Mouse (Mus musculus) heart, embryonic 11.5 days (tissue): ENCODE data around the gene Fadd. TPM values are rescaled to one million over a fixed set of nuclear protein-coding genes. Genes with fewer than 3 reads are reported as not detected.
A peak's percentile ranks its signal among the peaks of the same experiment; 100 is the strongest.

Source experiments
- ATAC-seq: fragments of 200-750 bp; cut with Nextera tagmentation; replicated peaks from 2 replicates; pipeline ENCODE4 v1.8.0; 2017; ENCODE audit warnings: moderate library complexity; ENCODE audit not compliant: insufficient number of reproducible peaks, low FRiP score, low TSS enrichment
- H3K27ac ChIP-seq: fragments of 300-500 bp; sonication (generic); 2 replicates; pipeline ENCODE4 v1.5.1; 2014; ENCODE audit warnings: mild to moderate bottlenecking, low read depth, low read length
- H3K27me3 ChIP-seq: fragments of 300-500 bp; sonication (generic); 2 replicates; pipeline ENCODE4 v1.6.1; 2014; ENCODE audit warnings: mild to moderate bottlenecking, low read length, mixed read lengths; ENCODE audit not compliant: control insufficient read depth, insufficient read depth
- H3K36me3 ChIP-seq: fragments of 300-500 bp; sonication (generic); 2 replicates; pipeline ENCODE4 v1.6.1; 2014; ENCODE audit warnings: mild to moderate bottlenecking, low read length, moderate library complexity, mixed read lengths; ENCODE audit not compliant: control insufficient read depth, insufficient read depth
- H3K4me1 ChIP-seq: fragments of 300-500 bp; sonication (generic); 2 replicates; pipeline ENCODE4 v1.6.1; 2014; ENCODE audit warnings: low read length; ENCODE audit not compliant: control insufficient read depth, insufficient read depth
- H3K4me2 ChIP-seq: fragments of 300-500 bp; sonication (generic); 2 replicates; pipeline ENCODE4 v1.6.1; 2014; ENCODE audit warnings: mild to moderate bottlenecking, moderate library complexity
- H3K4me3 ChIP-seq: fragments of 300-500 bp; sonication (generic); 2 replicates; pipeline ENCODE4 v1.5.1; 2014; ENCODE audit warnings: low read depth, low read length
- H3K9ac ChIP-seq: fragments of 300-500 bp; sonication (generic); 2 replicates; pipeline ENCODE4 v1.6.1; 2014; ENCODE audit warnings: mild to moderate bottlenecking, low read depth, low read length, moderate library complexity
- H3K9me3 ChIP-seq: fragments of 300-500 bp; sonication (generic); replicated peaks from 2 replicates; pipeline ENCODE4 v1.6.1; 2016; ENCODE audit warnings: low read length; ENCODE audit not compliant: control insufficient read depth
- WGBS: fragments of 180-500 bp; shearing (Covaris S2); extraction: QIAGEN DNeasy Blood & Tissue Kit; methylation state at CpG from one replicate; pipeline ENCODE4 v1.1.7; 2014; ENCODE audit not compliant: insufficient replicate concordance; 5-methylcytosine and 5-hydroxymethylcytosine counted together
- polyA plus RNA-seq: library from polyadenylated mRNA; unstranded; fragments of >200 nt; fragmentation: Nextera tagmentation; extraction: Ambion mirVana; gene quantifications from 2 replicates; pipeline ENCODE4 v1.2.1, GENCODE M21; 2014

Fadd gene
- polyA plus RNA-seq, 1 experiment from 2014 or later: 12.0 TPM

DNA sequence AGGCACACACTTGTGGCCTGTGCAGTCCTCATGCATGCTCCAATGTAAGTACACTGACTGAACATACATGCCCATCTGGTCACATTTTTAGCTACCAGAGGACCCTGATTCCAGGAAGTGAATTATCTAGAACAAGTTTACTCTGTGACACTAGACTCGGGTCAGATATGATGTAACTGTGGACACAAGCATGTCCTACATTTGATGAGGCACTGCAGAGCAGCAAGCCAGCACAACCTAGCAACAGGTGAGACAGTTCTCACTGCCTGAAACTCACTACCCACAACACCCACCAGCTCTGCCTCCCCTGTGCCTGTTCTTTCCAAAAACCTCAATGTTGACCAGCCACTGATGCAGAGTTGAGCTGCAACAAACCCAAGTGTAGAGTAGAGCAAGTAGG, 31.5 kb downstream of the Fadd start:
- no peak for ATAC-seq
- no peak overlapping the region for H3K4me2 ChIP-seq

GRCm38 (mm10) chr7:144549904-144550566, 32.2 kb downstream of the Fadd start:
- Histone ChIP-seq H3K27me3 (no peaks in the 10 kb centered on the region), H3K4me2 (no peak overlapping the region), H3K4me3 (no peak overlapping the region), H3K4me1 (peaks cover 25% of the 10 kb centered on the region), H3K9me3 (no peaks in the 10 kb centered on the region), H3K27ac (no peak overlapping the region), H3K36me3 (peaks cover 18% of the 10 kb centered on the region), H3K9ac (no peak overlapping the region)
- ATAC-seq: no peak
- WGBS: 98% methylated on average over 2 of the region's 2 CpGs

More for the DNA sequence above, 31.5 kb downstream of the Fadd start:
- H3K4me3 ChIP-seq: no peak overlapping the region
- peaks cover 18% of the 10 kb centered on the region for H3K36me3 ChIP-seq
- H3K9ac ChIP-seq: no peak overlapping the region
- H3K4me1 ChIP-seq: peaks cover 21% of the 10 kb centered on the region
- H3K9me3 ChIP-seq: no peaks in the 10 kb centered on the region
- H3K27ac ChIP-seq: no peak overlapping the region
- WGBS: 48% methylated on average over 1 of the region's 1 CpGs
- H3K27me3 ChIP-seq: no peaks in the 10 kb centered on the region

DNA sequence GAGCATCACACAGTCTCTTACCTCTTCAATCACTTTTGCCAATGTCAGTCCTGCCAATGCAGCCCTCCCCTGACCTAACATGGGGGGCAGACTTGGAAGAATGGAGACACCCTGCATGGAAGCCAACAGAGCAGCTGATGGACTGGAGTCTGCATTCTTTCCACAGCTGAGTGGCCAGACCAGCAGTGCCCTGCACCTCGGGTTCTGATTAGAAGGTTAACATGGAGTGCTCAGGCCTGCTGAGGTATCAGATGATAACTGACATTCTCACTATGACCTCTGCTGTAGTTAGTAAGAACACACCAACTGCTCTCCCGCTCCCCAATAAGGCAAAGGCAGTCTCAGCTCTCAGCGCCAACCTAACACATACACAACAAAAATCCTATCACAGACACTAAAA, 37.0 kb downstream of the Fadd start:
- H3K9me3 ChIP-seq: no peaks in the 10 kb centered on the region
- H3K27me3 ChIP-seq: no peaks in the 10 kb centered on the region
- no peak overlapping the region for H3K9ac ChIP-seq
- WGBS: 51% methylated on average over 3 of the region's 3 CpGs
- H3K4me1 ChIP-seq: peaks cover 4% of the 10 kb centered on the region; the same call in 1 of the 2 replicates
- H3K27ac ChIP-seq: peak overlapping the region; percentile 82
- ATAC-seq: 0 out of 2 replicates have a peak, but pooled peaks have one; percentile 31
- H3K36me3 ChIP-seq: peaks cover 11% of the 10 kb centered on the region
- no peak overlapping the region for H3K4me2 ChIP-seq
- H3K4me3 ChIP-seq: no peak overlapping the region

- Histone ChIP-seq H3K9me3 (no peaks in the 10 kb centered on the region), H3K4me2 (no peak overlapping the region), H3K27me3 (no peaks in the 10 kb centered on the region), H3K4me3 (no peak overlapping the region), H3K9ac (no peak overlapping the region), H3K36me3 (no peaks in the 10 kb centered on the region), H3K27ac (no peak overlapping the region), H3K4me1 (peaks cover 29% of the 10 kb centered on the region)
- WGBS: 80% methylated on average over 5 of the region's 5 CpGs
- ATAC-seq: no peak
Observed at GRCm38 (mm10) chr7:144541351-144541750, 40.9 kb downstream of the Fadd start.

GRCm38 (mm10) chr7:144539146-144539545, 43.1 kb downstream of the Fadd start:
- Histone ChIP-seq H3K9ac (no peak overlapping the region), H3K36me3 (no peaks in the 10 kb centered on the region), H3K4me1 (peaks cover 25% of the 10 kb centered on the region), H3K27ac (peak overlapping the region; percentile 4), H3K4me3 (no peak overlapping the region), H3K9me3 (no peaks in the 10 kb centered on the region), H3K27me3 (no peaks in the 10 kb centered on the region), H3K4me2 (no peak overlapping the region)
- 42% methylated on average over 2 of the region's 2 CpGs for WGBS
- peak; percentile 78; the same call in 1 of the 2 replicates for ATAC-seq

- ATAC-seq: no peak
- no peak overlapping the region for H3K27ac ChIP-seq
- H3K4me2 ChIP-seq: no peak overlapping the region
Observed at GRCm38 (mm10) chr7:144538030-144538644, 44.1 kb downstream of the Fadd start.

GRCm38 (mm10) chr7:144536367-144536766, 45.9 kb downstream of the Fadd start:
- no peak overlapping the region for H3K4me2 ChIP-seq
- WGBS: 78% methylated on average over 3 of the region's 3 CpGs
- peaks cover 32% of the 10 kb centered on the region for H3K4me1 ChIP-seq
- no peaks in the 10 kb centered on the region for H3K27me3 ChIP-seq
- H3K36me3 ChIP-seq: no peaks in the 10 kb centered on the region
- ATAC-seq: no peak
- H3K27ac ChIP-seq: no peak overlapping the region
- no peaks in the 10 kb centered on the region for H3K9me3 ChIP-seq
- H3K4me3 ChIP-seq: no peak overlapping the region
- no peak overlapping the region for H3K9ac ChIP-seq

More at GRCm38 (mm10) chr7:144538030-144538644, 44.1 kb downstream of the Fadd start:
- WGBS: 89% methylated on average over 4 of the region's 4 CpGs
- no peaks in the 10 kb centered on the region for H3K27me3 ChIP-seq
- H3K4me3 ChIP-seq: no peak overlapping the region
- no peaks in the 10 kb centered on the region for H3K36me3 ChIP-seq
- peaks cover 25% of the 10 kb centered on the region for H3K4me1 ChIP-seq
- no peak overlapping the region for H3K9ac ChIP-seq
- no peaks in the 10 kb centered on the region for H3K9me3 ChIP-seq

DNA sequence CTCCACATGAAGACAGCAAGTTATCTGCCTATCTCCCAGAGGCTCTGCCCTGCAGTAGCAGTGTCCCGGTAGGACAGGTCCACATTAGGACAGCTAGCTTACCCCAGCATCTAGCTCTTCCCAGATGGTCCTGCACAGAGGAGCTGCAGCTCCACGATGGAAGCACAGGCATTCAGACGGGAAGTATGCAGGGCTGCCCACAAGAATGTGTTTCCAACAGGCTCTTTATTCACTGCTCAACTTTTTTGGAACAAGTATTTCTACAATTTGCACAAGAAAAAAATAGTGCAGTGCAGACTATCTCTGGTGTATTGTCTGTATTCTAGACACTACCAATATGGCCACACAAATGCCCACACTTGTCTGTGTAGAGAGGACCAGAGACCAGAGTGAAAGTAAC, 47.5 kb downstream of the Fadd start:
- no peaks in the 10 kb centered on the region for H3K27me3 ChIP-seq
- H3K4me3 ChIP-seq: no peak overlapping the region
- WGBS: 64% methylated on average over 3 of the region's 3 CpGs
- H3K9me3 ChIP-seq: no peaks in the 10 kb centered on the region
- no peak overlapping the region for H3K4me2 ChIP-seq
- H3K4me1 ChIP-seq: peaks cover 37% of the 10 kb centered on the region
- H3K9ac ChIP-seq: no peak overlapping the region
- no peak overlapping the region for H3K27ac ChIP-seq
- ATAC-seq: no peak
- H3K36me3 ChIP-seq: no peaks in the 10 kb centered on the region
